Mouse (Mus musculus) forebrain, embryonic 11.5 days (tissue): ENCODE data around the gene Krtcap3. TPM values are rescaled to one million over a fixed set of nuclear protein-coding genes. Genes with fewer than 3 reads are reported as not detected.
A peak's percentile ranks its signal among the peaks of the same experiment; 100 is the strongest.

Experiments
- ATAC-seq: fragments of 200-750 bp; cut with Nextera tagmentation; replicated peaks from 2 replicates; pipeline ENCODE4 v1.8.0; 2017; ENCODE audit warnings: moderate TSS enrichment; ENCODE audit not compliant: low FRiP score
- DNase-seq: peaks from one replicate; pipeline ENCODE4 v3.0.0-alpha.2; 2017; ENCODE audit warnings: low spot score
- H3K27ac ChIP-seq: fragments of 300-500 bp; sonication (generic); 2 replicates; pipeline ENCODE4 v1.5.1; 2014; ENCODE audit warnings: low read depth, low read length
- H3K27me3 ChIP-seq: fragments of 300-500 bp; sonication (generic); 2 replicates; pipeline ENCODE4 v1.6.1; 2014; ENCODE audit warnings: mild to moderate bottlenecking, low read length, mixed read lengths; ENCODE audit not compliant: control insufficient read depth, insufficient read depth
- H3K36me3 ChIP-seq: fragments of 300-500 bp; sonication (generic); 2 replicates; pipeline ENCODE4 v1.6.1; 2014; ENCODE audit warnings: mild to moderate bottlenecking, low read length, moderate library complexity, mixed read lengths; ENCODE audit not compliant: control insufficient read depth, insufficient read depth
- H3K4me1 ChIP-seq: fragments of 300-500 bp; sonication (generic); replicated peaks from 2 replicates; pipeline ENCODE4 v1.6.1; 2014; ENCODE audit warnings: low read length, mixed read lengths; ENCODE audit not compliant: control insufficient read depth, insufficient read depth
- H3K4me2 ChIP-seq: fragments of 300-500 bp; sonication (generic); 2 replicates; pipeline ENCODE4 v1.6.1; 2014; ENCODE audit warnings: low read depth, mild to moderate bottlenecking, low read length, moderate library complexity, mixed read lengths; ENCODE audit not compliant: severe bottlenecking
- H3K4me3 ChIP-seq: fragments of 300-500 bp; sonication (generic); 2 replicates; pipeline ENCODE4 v1.5.1; 2014; ENCODE audit warnings: low read depth, low read length
- H3K9ac ChIP-seq: fragments of 300-500 bp; sonication (generic); 2 replicates; pipeline ENCODE4 v1.6.1; 2014; ENCODE audit warnings: low read length
- H3K9me3 ChIP-seq: fragments of 300-500 bp; sonication (generic); 2 replicates; pipeline ENCODE4 v1.6.1; 2016; ENCODE audit warnings: low read length, mixed read lengths; ENCODE audit not compliant: control insufficient read depth
- WGBS: fragments of 180-500 bp; shearing (Covaris S2); extraction: QIAGEN DNeasy Blood & Tissue Kit; methylation state at CpG from one replicate; pipeline ENCODE4 v1.1.7; 2014; 5-methylcytosine and 5-hydroxymethylcytosine counted together
- polyA plus RNA-seq: library from polyadenylated mRNA; unstranded; fragments of >200 nt; fragmentation: Nextera tagmentation; extraction: Ambion mirVana; gene quantifications from 2 replicates; pipeline ENCODE4 v1.2.1, GENCODE M21; 2014

Krtcap3 gene
- polyA plus RNA-seq, 1 experiment from 2014 or later, result 5.0 TPM

DNA sequence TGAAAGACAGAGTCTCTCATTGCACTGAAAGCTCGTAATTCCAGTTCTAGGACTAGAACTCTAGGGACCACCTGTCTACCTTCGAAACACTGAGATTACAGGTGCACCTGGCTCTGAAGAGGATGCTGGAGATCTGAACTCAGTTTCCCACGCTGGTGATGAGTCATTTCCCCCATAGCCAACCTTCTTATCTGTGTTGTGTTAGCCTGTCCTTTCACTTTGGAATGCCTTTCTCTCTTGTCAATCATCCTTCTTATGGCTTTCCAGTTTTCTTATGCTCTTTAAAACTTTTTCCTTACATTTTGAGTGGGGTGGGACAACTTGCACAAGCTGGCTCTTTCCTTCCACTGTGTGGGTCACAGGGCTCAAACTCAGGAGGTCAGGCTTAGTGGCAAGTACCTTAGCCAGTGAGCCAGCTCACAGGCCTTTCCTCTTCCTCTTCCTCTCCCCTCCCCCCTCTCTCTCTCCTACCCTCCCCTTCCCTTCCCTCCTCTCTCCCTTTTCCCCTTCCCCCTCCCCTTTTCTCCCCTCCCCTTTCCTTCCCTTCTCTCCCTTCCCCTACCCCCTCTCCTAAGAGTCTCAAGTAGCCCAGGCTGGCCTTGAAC lies 38.2 kb downstream of the Krtcap3 start:
- peaks cover 13% of the 10 kb centered on the region; the same call in 1 of the 2 replicates for H3K4me1 ChIP-seq
- H3K27me3 ChIP-seq, result no peaks in the 10 kb centered on the region
- WGBS, result 85% methylated on average over 3 of the region's 3 CpGs
- ATAC-seq (no peak), DNase-seq (no peak)
- no peak overlapping the region for H3K27ac ChIP-seq
- H3K9ac ChIP-seq, result no peak overlapping the region
- H3K4me3 ChIP-seq, result no peak overlapping the region
- no peak overlapping the region; the same call in 1 of the 2 replicates for H3K4me2 ChIP-seq
- H3K36me3 ChIP-seq, result peaks cover 3% of the 10 kb centered on the region; the same call in 1 of the 2 replicates
- H3K9me3 ChIP-seq, result no peaks in the 10 kb centered on the region

DNA sequence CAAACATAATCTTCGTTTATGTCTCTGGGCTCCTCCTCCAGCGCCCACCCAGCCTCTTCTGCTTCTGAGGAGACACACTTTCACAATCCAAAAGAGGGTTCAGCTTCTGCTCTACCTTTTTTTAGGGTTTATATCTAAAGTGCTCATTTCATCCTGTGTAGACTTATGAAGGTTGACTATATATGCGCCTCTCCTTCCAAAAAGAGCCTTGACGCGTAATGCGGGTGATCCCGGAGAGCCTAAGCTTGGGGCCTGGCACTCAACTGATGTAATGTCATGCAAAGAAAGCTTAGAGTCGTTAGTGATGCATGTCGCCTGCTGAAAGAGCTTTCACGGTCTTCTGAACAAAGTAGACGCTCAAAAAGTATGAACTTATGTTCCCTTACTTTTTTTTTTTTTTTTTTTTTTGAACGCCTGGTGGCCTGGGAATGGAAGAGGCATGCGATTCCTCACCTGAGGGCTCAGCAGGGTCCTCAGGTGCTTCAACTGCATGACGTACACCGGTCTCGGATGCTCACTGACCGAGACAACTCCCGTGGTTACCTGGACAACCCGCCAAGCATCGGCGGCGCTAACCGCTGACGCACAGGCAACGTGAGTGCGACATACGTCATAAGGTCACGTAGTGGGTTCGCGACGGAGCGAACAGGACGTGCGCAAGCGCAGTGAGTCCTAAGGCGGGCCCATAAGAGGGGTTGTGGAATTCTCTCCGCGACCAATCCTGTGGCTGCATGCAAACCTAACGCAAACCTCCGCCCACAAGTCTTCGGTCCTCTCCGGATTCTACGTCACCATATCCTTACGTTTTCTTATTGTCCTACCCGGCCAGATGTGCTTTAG lies 39.2 kb downstream of the Krtcap3 start, which contains the start of gene Ift172:
Gene Ift172 (minus strand): TSS at position 596 of the 840 bp plus-strand sequence.
- Histone ChIP-seq H3K4me3 (peak within 1 kb of the TSS; percentile 50), H3K9me3 (no peaks in the 10 kb centered on the region), H3K4me1 (peaks cover 14% of the 10 kb centered on the region; the same call in 1 of the 2 replicates), H3K9ac (peak within 1 kb of the TSS; percentile 58), H3K36me3 (peaks cover 2% of the 10 kb centered on the region; the same call in 1 of the 2 replicates), H3K27ac (peak within 1 kb of the TSS; percentile 37), H3K4me2 (peak within 1 kb of the TSS; percentile 86), H3K27me3 (no peaks in the 10 kb centered on the region)
- peak; percentile 91 for ATAC-seq
- 3% methylated on average over 45 of the region's 45 CpGs for WGBS
- DNase-seq, result peak; percentile 97

GRCm38 (mm10) chr5:31291361-31291688 lies 39.8 kb downstream of the Krtcap3 start:
- 3% methylated on average over 9 of the region's 9 CpGs for WGBS
- ATAC-seq, result no peak; the same call in 1 of the 2 replicates
- Histone ChIP-seq H3K36me3 (no peaks in the 10 kb centered on the region), H3K27ac (peak overlapping the region; percentile 37), H3K27me3 (no peaks in the 10 kb centered on the region), H3K4me3 (peak overlapping the region; percentile 50), H3K9me3 (no peaks in the 10 kb centered on the region), H3K9ac (peak overlapping the region; percentile 53), H3K4me1 (peaks cover 14% of the 10 kb centered on the region; the same call in 1 of the 2 replicates), H3K4me2 (peak overlapping the region; percentile 86)
- no peak for DNase-seq

DNA sequence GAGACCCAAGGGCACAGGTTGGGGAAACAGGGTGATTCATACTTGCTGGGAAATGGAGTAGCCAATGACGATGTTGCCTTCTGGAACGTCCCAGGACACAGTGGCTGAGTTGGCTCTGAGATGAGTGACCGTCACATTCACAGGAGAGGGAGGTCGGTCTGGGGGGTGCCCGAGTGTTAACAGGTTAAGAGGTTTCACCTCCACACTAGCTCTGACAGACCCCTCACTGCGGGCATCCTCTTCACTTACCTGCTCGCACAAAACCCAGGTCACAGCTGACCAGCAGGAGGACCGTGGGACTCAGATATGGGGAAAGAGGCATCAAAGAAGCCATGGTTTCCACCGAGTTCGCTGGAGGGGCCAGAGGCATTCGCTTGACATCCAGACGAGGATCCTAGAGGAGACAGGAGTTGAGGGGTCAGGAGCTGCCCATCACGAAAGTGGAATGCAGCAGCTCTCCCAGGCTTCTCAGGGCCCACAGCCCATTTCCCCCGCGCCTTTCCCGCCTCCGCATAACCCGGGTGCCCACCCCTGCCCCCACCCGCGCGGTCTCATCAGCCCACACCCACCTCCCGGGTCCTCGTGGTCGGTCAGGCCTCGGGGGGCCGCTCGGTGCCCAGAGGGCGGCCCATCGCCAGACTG lies 43.6 kb downstream of the Krtcap3 start:
- Histone ChIP-seq H3K27ac (0 out of 2 replicates have a peak overlapping the region, but pooled peaks have one; percentile 8), H3K4me1 (peaks cover 13% of the 10 kb centered on the region; the same call in 1 of the 2 replicates), H3K4me2 (peak overlapping the region; percentile 87), H3K9ac (peak overlapping the region; percentile 90), H3K4me3 (peak overlapping the region; percentile 64), H3K27me3 (no peaks in the 10 kb centered on the region), H3K9me3 (no peaks in the 10 kb centered on the region), H3K36me3 (no peaks in the 10 kb centered on the region)
- no peak; the same call in 1 of the 2 replicates for ATAC-seq
- peak; percentile 69 for DNase-seq
- 4% methylated on average over 24 of the region's 29 CpGs for WGBS

DNA sequence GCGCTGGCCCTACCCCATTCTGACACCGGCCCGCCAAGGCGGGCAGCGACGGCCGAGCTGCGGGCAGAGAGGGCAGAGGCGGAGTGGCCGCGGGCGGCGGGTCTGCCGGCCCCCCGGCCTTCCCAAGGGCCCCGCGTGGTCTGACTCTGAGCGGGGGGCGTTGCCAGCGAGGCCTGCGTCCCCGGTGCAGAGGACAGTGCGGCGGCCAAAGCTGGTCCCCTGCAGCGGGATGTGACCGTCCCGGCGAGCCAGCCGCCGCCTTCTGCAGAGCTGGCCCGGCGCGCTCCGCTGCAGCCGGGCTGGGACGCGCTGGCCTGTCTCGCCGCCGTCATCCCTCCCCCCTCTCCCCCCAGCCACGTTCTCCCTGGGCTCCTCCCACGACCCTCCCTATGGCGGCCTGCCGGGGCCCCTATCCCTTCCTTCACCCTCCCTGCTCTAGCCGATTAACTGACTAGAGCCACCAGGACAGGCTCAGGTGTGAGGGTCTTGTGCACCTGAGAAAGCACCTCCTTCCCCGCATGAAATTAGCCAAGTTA lies 44.2 kb downstream of the Krtcap3 start, which contains the start of gene Fndc4:
Gene Fndc4 (minus strand): TSS at position 475 of the 536 bp plus-strand sequence.
- 0 out of 2 replicates have a peak within 1 kb of the TSS, but pooled peaks have one; percentile 8 for H3K27ac ChIP-seq
- H3K4me1 ChIP-seq, result peaks cover 11% of the 10 kb centered on the region; the same call in 1 of the 2 replicates
- H3K9me3 ChIP-seq, result no peaks in the 10 kb centered on the region
- H3K36me3 ChIP-seq, result no peaks in the 10 kb centered on the region
- H3K9ac ChIP-seq, result peak within 1 kb of the TSS; percentile 90
- H3K27me3 ChIP-seq, result no peaks in the 10 kb centered on the region
- under 1% methylated on average over 40 of the region's 46 CpGs for WGBS
- peak; percentile 85 for ATAC-seq
- peak within 1 kb of the TSS; percentile 87 for H3K4me2 ChIP-seq
- peak; percentile 88 for DNase-seq
- peak within 1 kb of the TSS; percentile 64 for H3K4me3 ChIP-seq

- ATAC-seq, result no peak
- H3K9me3 ChIP-seq, result no peaks in the 10 kb centered on the region
- WGBS, result 83% methylated on average over 13 of the region's 13 CpGs
- H3K27ac ChIP-seq, result no peak within 1 kb of the TSS
- H3K4me2 ChIP-seq, result peak within 1 kb of the TSS; percentile 87; the same call in 1 of the 2 replicates
- no peak within 1 kb of the TSS for H3K9ac ChIP-seq
- no peak for DNase-seq
- no peak within 1 kb of the TSS for H3K4me3 ChIP-seq
- H3K4me1 ChIP-seq, result peaks cover 7% of the 10 kb centered on the region; the same call in 1 of the 2 replicates
- no peaks in the 10 kb centered on the region for H3K36me3 ChIP-seq
- no peaks in the 10 kb centered on the region for H3K27me3 ChIP-seq
These were observed 45.7 kb downstream of the Krtcap3 start, which contains the start of gene Gckr for GRCm38 (mm10) chr5:31297047-31297757. Gckr (plus strand) TSS chr5:31297443.

- no peak for ATAC-seq
- H3K4me1 ChIP-seq, result peaks cover 7% of the 10 kb centered on the region; the same call in 1 of the 2 replicates
- H3K9ac ChIP-seq, result no peak overlapping the region
- H3K4me2 ChIP-seq, result no peak overlapping the region
- no peaks in the 10 kb centered on the region for H3K27me3 ChIP-seq
- DNase-seq, result no peak
- H3K36me3 ChIP-seq, result no peaks in the 10 kb centered on the region
- H3K4me3 ChIP-seq, result no peak overlapping the region
- no peak overlapping the region for H3K27ac ChIP-seq
- WGBS, result 86% methylated on average over 3 of the region's 3 CpGs
- no peaks in the 10 kb centered on the region for H3K9me3 ChIP-seq
These were observed 46.5 kb downstream of the Krtcap3 start for GRCm38 (mm10) chr5:31297981-31298380.
